Mouse (Mus musculus) embryonic facial prominence, embryonic 15.5 days (tissue): ENCODE measurements around the gene C1qtnf7. TPM values are rescaled to one million over a fixed set of nuclear protein-coding genes. Genes with fewer than 3 reads are reported as not detected.

Source experiments
- polyA plus RNA-seq: library from polyadenylated mRNA; unstranded; fragments of >200 nt; fragmentation: Nextera tagmentation; extraction: Ambion mirVana; gene quantifications from 2 replicates; pipeline ENCODE4 v1.2.1, GENCODE M21; 2015

Gene C1qtnf7
- polyA plus RNA-seq, 1 experiment from 2014 or later: 18.1 TPM

Other genes starting within 250 kb of the C1qtnf7 start
- gene Cc2d2a, start 146.8 kb downstream of the C1qtnf7 start, polyA plus RNA-seq: 10.0 and 12.8 TPM in 2 replicates